Mouse (Mus musculus): ENCODE data around the gene Nufip2. TPM values are rescaled to one million over a fixed set of nuclear protein-coding genes. Genes with fewer than 3 reads are reported as not detected.
A peak's percentile ranks its signal among the peaks of the same experiment; 100 is the strongest.

Nufip2 gene
- total and polyA plus RNA-seq, 3 experiments: 22.3 to 113 (median 94.0) TPM

GRCm38 (mm10) chr11:77784894-77785293 is 98.9 kb downstream of the Nufip2 start:
- Histone ChIP-seq H3K27me3 (ENCODE audit: insufficient read depth, low read length) (no peaks in the 10 kb centered on the region), H3K9me3 (replicated peaks) (no peaks in the 10 kb centered on the region), H3K4me1 (ENCODE audit: insufficient read depth, low read depth, low read length) (peaks cover 84% of the 10 kb centered on the region), H3K36me3 (replicated peaks) (peaks cover 76% of the 10 kb centered on the region), H3K4me3 (ENCODE audit: low read depth, low read length) (peak overlapping the region; percentile 65; the same call in 1 of the 2 replicates)
- peak; percentile 28 for DNase-seq (ENCODE audit: low spot score)
- ATAC-seq (ENCODE audit: extremely low read depth, insufficient number of reproducible peaks, low FRiP score, poor library complexity, severe bottlenecking): no peak
- no peak for TF ChIP-seq POLR2AphosphoS5 (IDR thresholded peaks at IDR 0.05; ENCODE audit: insufficient replicate concordance, low read depth, low read length)
- no peak for TF ChIP-seq GATA1 (IDR thresholded peaks at IDR 0.05; ENCODE audit: borderline replicate concordance, low read length)
- TF ChIP-seq TAL1 (conservative IDR thresholded peaks at IDR 0.05; ENCODE audit: low read depth, low read length): no peak
- TF ChIP-seq GATA2 (IDR thresholded peaks at IDR 0.05; ENCODE audit: borderline replicate concordance, low read depth, low read length): no peak
- no peak for TF ChIP-seq CTCF (IDR thresholded peaks at IDR 0.05; ENCODE audit: low read depth, low read length)

- TF ChIP-seq GATA1 (IDR thresholded peaks at IDR 0.05; ENCODE audit: borderline replicate concordance, low read length): no peak
- no peak for TF ChIP-seq GATA2 (IDR thresholded peaks at IDR 0.05; ENCODE audit: borderline replicate concordance, low read depth, low read length)
- no peak for TF ChIP-seq TAL1 (conservative IDR thresholded peaks at IDR 0.05; ENCODE audit: low read depth, low read length)
- no peak for TF ChIP-seq POLR2AphosphoS5 (IDR thresholded peaks at IDR 0.05; ENCODE audit: insufficient replicate concordance, low read depth, low read length)
- no peak for TF ChIP-seq CTCF (IDR thresholded peaks at IDR 0.05; ENCODE audit: low read depth, low read length)
- DNase-seq (ENCODE audit: low spot score) (no peak), ATAC-seq (ENCODE audit: extremely low read depth, insufficient number of reproducible peaks, low FRiP score, poor library complexity, severe bottlenecking) (no peak)
- peak overlapping the region; percentile 65; the same call in 1 of the 2 replicates for H3K4me3 ChIP-seq (ENCODE audit: low read depth, low read length)
- no peaks in the 10 kb centered on the region for H3K27me3 ChIP-seq (ENCODE audit: insufficient read depth, low read length)
- H3K4me1 ChIP-seq (ENCODE audit: insufficient read depth, low read depth, low read length): peaks cover 89% of the 10 kb centered on the region
- H3K36me3 ChIP-seq (replicated peaks): peaks cover 77% of the 10 kb centered on the region
- no peaks in the 10 kb centered on the region for H3K9me3 ChIP-seq (replicated peaks)
These were observed 99.4 kb downstream of the Nufip2 start for GRCm38 (mm10) chr11:77785396-77785767.

DNA sequence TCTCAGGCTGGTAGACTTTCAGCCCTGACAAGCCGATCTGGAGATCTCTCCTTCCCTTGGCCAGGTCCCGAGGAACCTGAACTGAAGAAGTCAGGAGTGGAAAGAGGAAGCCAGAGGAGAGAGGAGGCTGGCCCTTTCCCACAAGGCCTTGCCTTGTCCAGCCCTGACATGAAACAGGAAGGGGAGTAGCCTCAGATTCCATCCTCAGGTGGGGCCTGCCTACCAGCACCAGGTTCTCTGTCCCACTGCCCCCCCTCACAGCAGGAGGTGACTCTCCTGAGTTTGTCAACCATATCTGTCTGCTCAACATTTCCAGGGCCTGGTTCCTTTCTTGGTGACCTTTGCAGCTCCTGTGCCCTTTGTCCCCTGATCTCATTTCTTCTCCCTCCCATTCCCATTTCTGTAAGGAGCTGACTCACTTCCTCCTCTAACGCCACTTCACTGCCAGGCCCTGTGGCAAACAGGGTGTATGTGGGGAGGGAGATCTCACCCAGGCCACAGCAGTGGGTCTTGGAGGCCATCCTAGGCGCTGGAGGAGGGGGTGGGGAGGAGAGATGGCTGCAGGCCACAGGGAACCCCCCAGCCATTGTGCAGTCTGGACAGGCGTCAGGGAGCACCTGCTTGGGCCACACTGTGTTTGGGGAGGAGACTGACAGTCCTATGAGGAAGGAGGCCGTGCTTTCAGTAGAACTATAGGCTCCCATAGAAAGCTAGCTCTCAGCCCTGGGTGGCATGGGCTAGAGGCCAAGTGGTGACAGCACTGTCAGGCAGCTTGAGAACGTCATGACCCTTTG is 100.0 kb downstream of the Nufip2 start:
- Histone ChIP-seq H3K27me3 (ENCODE audit: insufficient read depth, low read length) (no peaks in the 10 kb centered on the region), H3K4me3 (ENCODE audit: low read depth, low read length) (peak overlapping the region; percentile 65; the same call in 1 of the 2 replicates), H3K9me3 (replicated peaks) (no peaks in the 10 kb centered on the region), H3K4me1 (ENCODE audit: insufficient read depth, low read depth, low read length) (peaks cover 89% of the 10 kb centered on the region), H3K36me3 (replicated peaks) (peaks cover 75% of the 10 kb centered on the region)
- ATAC-seq (ENCODE audit: extremely low read depth, insufficient number of reproducible peaks, low FRiP score, poor library complexity, severe bottlenecking): peak; percentile 29
- no peak for TF ChIP-seq GATA1 (IDR thresholded peaks at IDR 0.05; ENCODE audit: borderline replicate concordance, low read length)
- no peak for TF ChIP-seq POLR2AphosphoS5 (IDR thresholded peaks at IDR 0.05; ENCODE audit: insufficient replicate concordance, low read depth, low read length)
- no peak for TF ChIP-seq TAL1 (conservative IDR thresholded peaks at IDR 0.05; ENCODE audit: low read depth, low read length)
- no peak for TF ChIP-seq CTCF (IDR thresholded peaks at IDR 0.05; ENCODE audit: low read depth, low read length)
- TF ChIP-seq GATA2 (IDR thresholded peaks at IDR 0.05; ENCODE audit: borderline replicate concordance, low read depth, low read length): no peak
- peak; percentile 57 for DNase-seq (ENCODE audit: low spot score)

DNA sequence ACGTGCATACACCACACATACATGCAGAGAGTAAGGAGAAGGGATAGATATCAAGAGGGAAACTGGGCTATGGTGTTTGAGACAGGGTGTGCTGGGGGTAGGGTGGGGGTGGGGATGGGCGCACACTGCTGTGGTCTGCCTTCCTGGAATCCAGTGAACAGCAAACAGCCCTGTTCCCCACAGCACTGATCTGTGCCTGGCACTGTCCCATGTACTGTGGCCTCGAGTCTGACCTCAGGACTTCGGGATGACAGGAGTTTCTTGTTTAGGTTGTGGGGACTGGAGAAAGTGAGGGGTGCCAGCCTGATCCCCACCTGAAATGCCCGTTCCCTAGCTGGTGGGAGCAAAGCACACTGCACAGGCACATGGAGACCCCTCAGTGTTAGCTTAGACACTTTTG is 101.8 kb downstream of the Nufip2 start, which contains the start of gene Gm10277:
Gm10277 (minus strand) TSS at position 41 of the 400 bp plus-strand sequence.
- TF ChIP-seq CTCF (IDR thresholded peaks at IDR 0.05; ENCODE audit: low read depth, low read length) (no peak), TAL1 (conservative IDR thresholded peaks at IDR 0.05; ENCODE audit: low read depth, low read length) (no peak), GATA2 (IDR thresholded peaks at IDR 0.05; ENCODE audit: borderline replicate concordance, low read depth, low read length) (no peak), POLR2AphosphoS5 (IDR thresholded peaks at IDR 0.05; ENCODE audit: insufficient replicate concordance, low read depth, low read length) (no peak), GATA1 (IDR thresholded peaks at IDR 0.05; ENCODE audit: borderline replicate concordance, low read length) (no peak)
- peaks cover 90% of the 10 kb centered on the region for H3K4me1 ChIP-seq (ENCODE audit: insufficient read depth, low read depth, low read length)
- no peaks in the 10 kb centered on the region for H3K27me3 ChIP-seq (ENCODE audit: insufficient read depth, low read length)
- peak within 1 kb of the TSS; percentile 62; the same call in 1 of the 2 replicates for H3K4me3 ChIP-seq (ENCODE audit: low read depth, low read length)
- H3K36me3 ChIP-seq (replicated peaks): peaks cover 64% of the 10 kb centered on the region
- H3K9me3 ChIP-seq (replicated peaks): no peaks in the 10 kb centered on the region
- DNase-seq (ENCODE audit: low spot score) (peak; percentile 36), ATAC-seq (ENCODE audit: extremely low read depth, insufficient number of reproducible peaks, low FRiP score, poor library complexity, severe bottlenecking) (no peak)

- Histone ChIP-seq H3K4me1 (ENCODE audit: insufficient read depth, low read depth, low read length) (peaks cover 87% of the 10 kb centered on the region), H3K4me3 (ENCODE audit: low read depth, low read length) (no peak overlapping the region; the same call in 1 of the 2 replicates), H3K9me3 (replicated peaks) (no peaks in the 10 kb centered on the region), H3K27me3 (ENCODE audit: insufficient read depth, low read length) (no peaks in the 10 kb centered on the region), H3K36me3 (replicated peaks) (peaks cover 54% of the 10 kb centered on the region)
- DNase-seq (ENCODE audit: low spot score): no peak
- TF ChIP-seq GATA1 (IDR thresholded peaks at IDR 0.05; ENCODE audit: borderline replicate concordance, low read length) (no peak), CTCF (IDR thresholded peaks at IDR 0.05; ENCODE audit: low read depth, low read length) (no peak), TAL1 (conservative IDR thresholded peaks at IDR 0.05; ENCODE audit: low read depth, low read length) (no peak), GATA2 (IDR thresholded peaks at IDR 0.05; ENCODE audit: borderline replicate concordance, low read depth, low read length) (no peak), POLR2AphosphoS5 (IDR thresholded peaks at IDR 0.05; ENCODE audit: insufficient replicate concordance, low read depth, low read length) (no peak)
- no peak for ATAC-seq (ENCODE audit: extremely low read depth, insufficient number of reproducible peaks, low FRiP score, poor library complexity, severe bottlenecking)
These were observed 103.6 kb downstream of the Nufip2 start for GRCm38 (mm10) chr11:77789512-77789911.

DNA sequence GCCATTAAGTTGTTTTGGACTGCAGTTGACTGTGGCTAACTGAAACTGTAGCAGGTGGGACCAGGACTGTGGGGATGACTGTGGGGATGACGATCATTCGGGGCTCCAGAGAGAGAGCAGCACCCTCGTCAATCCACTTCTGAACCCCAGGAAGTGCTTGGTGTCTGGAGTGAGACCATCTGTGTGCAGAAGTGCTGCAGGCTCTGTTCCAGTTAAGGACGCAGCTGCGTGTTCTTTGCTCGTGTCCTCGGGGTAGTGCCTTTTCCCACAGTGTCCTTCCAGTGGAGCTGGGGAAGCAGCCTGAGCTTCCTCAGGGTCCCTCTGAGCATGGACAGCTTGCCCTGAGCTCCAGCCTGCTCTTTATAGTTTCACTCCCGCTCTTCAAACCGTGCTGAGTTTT is 104.3 kb downstream of the Nufip2 start:
- peaks cover 80% of the 10 kb centered on the region for H3K4me1 ChIP-seq (ENCODE audit: insufficient read depth, low read depth, low read length)
- ATAC-seq (ENCODE audit: extremely low read depth, insufficient number of reproducible peaks, low FRiP score, poor library complexity, severe bottlenecking): no peak

More for the DNA sequence above, 104.3 kb downstream of the Nufip2 start:
- Histone ChIP-seq H3K36me3 (replicated peaks) (peaks cover 51% of the 10 kb centered on the region), H3K4me3 (ENCODE audit: low read depth, low read length) (peak overlapping the region; percentile 61; the same call in 1 of the 2 replicates), H3K9me3 (replicated peaks) (no peaks in the 10 kb centered on the region), H3K27me3 (ENCODE audit: insufficient read depth, low read length) (no peaks in the 10 kb centered on the region)
- DNase-seq (ENCODE audit: low spot score): no peak
- TF ChIP-seq TAL1 (conservative IDR thresholded peaks at IDR 0.05; ENCODE audit: low read depth, low read length) (no peak), POLR2AphosphoS5 (IDR thresholded peaks at IDR 0.05; ENCODE audit: insufficient replicate concordance, low read depth, low read length) (no peak), GATA2 (IDR thresholded peaks at IDR 0.05; ENCODE audit: borderline replicate concordance, low read depth, low read length) (no peak), CTCF (IDR thresholded peaks at IDR 0.05; ENCODE audit: low read depth, low read length) (no peak), GATA1 (IDR thresholded peaks at IDR 0.05; ENCODE audit: borderline replicate concordance, low read length) (no peak)

Measured in G1E (cell line).